Mouse (Mus musculus) heart, adult 2 months (tissue): ENCODE data around the gene Mecr.

Experiments
- CTCF ChIP-seq: fragments of 200-600 bp; IDR thresholded peaks from 2 replicates; pipeline ENCODE4 v1.8.1; 2022; ENCODE audit warnings: antibody characterized with exemption, mild to moderate bottlenecking, moderate library complexity
- EP300 ChIP-seq: fragments of 200-500 bp; IDR thresholded peaks from 2 replicates; pipeline ENCODE4 v1.6.1; 2011; ENCODE audit warnings: low read depth, low read length, control low read depth; ENCODE audit not compliant: insufficient read depth

DNA sequence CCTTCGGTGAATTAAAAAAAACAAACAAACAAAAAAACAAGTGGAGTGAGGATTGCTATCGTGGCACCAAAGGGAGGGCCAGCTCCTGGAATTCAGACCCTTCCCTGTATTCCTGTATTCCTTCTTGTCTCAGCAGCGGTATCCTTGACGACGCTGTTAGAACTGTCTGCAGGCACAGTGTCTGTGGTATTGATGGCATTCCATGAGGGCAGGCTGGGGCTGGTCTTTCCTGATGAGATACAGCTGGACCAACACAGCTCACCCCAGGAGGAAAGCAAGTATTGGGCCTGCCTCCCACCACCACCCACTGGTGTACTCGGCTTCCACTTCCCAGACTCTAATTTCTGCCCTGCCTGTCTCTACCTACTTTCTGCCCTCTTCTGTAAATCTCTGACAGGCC is 4.8 kb downstream of the Mecr start:
- TF ChIP-seq CTCF (no peak), EP300 (no peak)
